Mouse (Mus musculus) limb, embryonic 13.5 days (tissue): ENCODE data around the gene Rerg. TPM values are rescaled to one million over a fixed set of nuclear protein-coding genes. Genes with fewer than 3 reads are reported as not detected.

ENCODE experiments used
- ATAC-seq: fragments of 200-750 bp; cut with Nextera tagmentation; 2 replicates; pipeline ENCODE4 v1.8.0; 2017; ENCODE audit warnings: low read depth, moderate number of reproducible peaks, moderate TSS enrichment; ENCODE audit not compliant: low FRiP score
- H3K27ac ChIP-seq: fragments of 300-500 bp; sonication (generic); 2 replicates; pipeline ENCODE4 v1.5.1; 2015; ENCODE audit warnings: inconsistent platforms, mild to moderate bottlenecking, moderate library complexity
- H3K27me3 ChIP-seq: fragments of 300-500 bp; sonication (generic); 2 replicates; pipeline ENCODE4 v1.6.1; 2015; ENCODE audit warnings: mild to moderate bottlenecking, inconsistent platforms
- H3K36me3 ChIP-seq: fragments of 300-500 bp; sonication (generic); 2 replicates; pipeline ENCODE4 v1.6.1; 2015; ENCODE audit warnings: inconsistent platforms, mild to moderate bottlenecking, moderate library complexity
- H3K4me1 ChIP-seq: fragments of 300-500 bp; sonication (generic); 2 replicates; pipeline ENCODE4 v1.6.1; 2015; ENCODE audit warnings: inconsistent platforms
- H3K4me2 ChIP-seq: fragments of 300-500 bp; sonication (generic); replicated peaks from 2 replicates; pipeline ENCODE4 v1.6.1; 2015; ENCODE audit warnings: inconsistent platforms, mild to moderate bottlenecking, moderate library complexity
- H3K4me3 ChIP-seq: fragments of 300-500 bp; sonication (generic); 2 replicates; pipeline ENCODE4 v1.5.1; 2015; ENCODE audit warnings: moderate library complexity, mild to moderate bottlenecking, inconsistent platforms
- H3K9ac ChIP-seq: fragments of 300-500 bp; sonication (generic); 2 replicates; pipeline ENCODE4 v1.6.1; 2015; ENCODE audit warnings: mild to moderate bottlenecking, inconsistent platforms
- H3K9me3 ChIP-seq: fragments of 300-500 bp; sonication (generic); 2 replicates; pipeline ENCODE4 v1.6.1; 2016; ENCODE audit warnings: inconsistent platforms
- WGBS: fragments of 180-500 bp; shearing (Covaris S2); methylation state at CpG from one replicate; pipeline ENCODE4 v1.1.7; 2015; 5-methylcytosine and 5-hydroxymethylcytosine counted together
- polyA plus RNA-seq: library from polyadenylated mRNA; unstranded; fragments of >200 nt; fragmentation: Nextera tagmentation; extraction: Ambion mirVana; gene quantifications from 2 replicates; pipeline ENCODE4 v1.2.1, GENCODE M21; 2015

Rerg gene
- polyA plus RNA-seq: 18.6 and 23.2 TPM in 2 replicates

DNA sequence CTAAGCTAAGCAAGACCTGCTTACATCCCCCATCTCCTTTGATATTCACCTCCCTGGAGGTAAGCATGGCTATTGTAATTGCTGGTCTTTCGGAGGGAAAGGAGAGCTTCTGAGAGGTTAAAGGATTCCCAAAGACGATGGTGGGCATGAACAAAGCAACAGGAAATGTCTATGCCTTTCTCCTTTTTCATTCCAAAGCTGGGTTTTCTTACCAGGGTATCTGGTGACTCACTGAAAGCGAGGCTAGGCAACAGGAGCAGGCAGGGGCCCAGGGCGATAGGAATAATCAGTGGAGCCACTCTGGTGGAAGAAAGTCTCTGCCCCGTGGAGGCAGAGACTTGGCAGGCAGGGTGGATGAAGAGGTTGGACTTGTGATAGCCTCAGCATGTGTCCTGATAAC lies at the start of gene Rerg:
TSS of gene Rerg (minus strand) at position 272 of the 400 bp plus-strand sequence.
- 23% methylated on average over 5 of the region's 5 CpGs for WGBS
- H3K9me3 ChIP-seq: no peaks in the 10 kb centered on the region
- H3K27ac ChIP-seq: no peak within 1 kb of the TSS
- peak within 1 kb of the TSS; percentile 56 for H3K4me3 ChIP-seq
- ATAC-seq: no peak
- H3K9ac ChIP-seq: peak within 1 kb of the TSS; percentile 73
- peak within 1 kb of the TSS; percentile 85 for H3K4me2 ChIP-seq
- no peaks in the 10 kb centered on the region for H3K36me3 ChIP-seq
- H3K27me3 ChIP-seq: peaks cover 24% of the 10 kb centered on the region
- peaks cover 31% of the 10 kb centered on the region for H3K4me1 ChIP-seq

- Histone ChIP-seq H3K9me3 (no peaks in the 10 kb centered on the region), H3K9ac (no peak overlapping the region), H3K36me3 (no peaks in the 10 kb centered on the region), H3K4me3 (no peak overlapping the region), H3K4me2 (no peak overlapping the region), H3K27me3 (no peaks in the 10 kb centered on the region), H3K27ac (no peak overlapping the region), H3K4me1 (no peaks in the 10 kb centered on the region)
- WGBS: 80% methylated on average over 8 of the region's 8 CpGs
- ATAC-seq: no peak
These were observed 47.7 kb upstream of the Rerg start for GRCm38 (mm10) chr6:137217841-137218463.

DNA sequence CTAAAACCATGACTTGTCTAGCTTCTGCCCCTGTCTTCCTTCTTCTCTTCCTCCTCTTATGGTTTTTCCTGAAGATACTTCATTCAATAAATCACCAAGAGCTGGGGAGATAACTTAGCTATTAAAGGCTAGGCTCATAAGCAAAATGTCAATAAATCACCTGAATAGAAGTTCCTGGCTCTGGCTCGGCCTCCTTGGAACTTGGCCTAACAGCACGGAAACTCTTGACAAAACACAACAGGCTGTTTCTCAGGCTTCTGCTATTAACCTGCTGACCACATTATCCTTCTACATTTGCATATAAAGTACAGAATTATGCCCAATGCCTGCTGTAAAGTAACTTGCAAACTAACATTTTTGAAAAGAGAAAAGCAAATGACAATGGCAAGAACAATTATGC lies 41.1 kb upstream of the Rerg start:
- WGBS: 69% methylated on average over 2 of the region's 2 CpGs
- no peaks in the 10 kb centered on the region for H3K9me3 ChIP-seq
- ATAC-seq: no peak
- H3K4me1 ChIP-seq: no peaks in the 10 kb centered on the region
- no peaks in the 10 kb centered on the region for H3K27me3 ChIP-seq
- no peaks in the 10 kb centered on the region for H3K36me3 ChIP-seq
- H3K9ac ChIP-seq: no peak overlapping the region
- no peak overlapping the region for H3K27ac ChIP-seq
- H3K4me2 ChIP-seq: no peak overlapping the region
- no peak overlapping the region for H3K4me3 ChIP-seq

GRCm38 (mm10) chr6:137210991-137211390 lies 40.7 kb upstream of the Rerg start:
- Histone ChIP-seq H3K36me3 (no peaks in the 10 kb centered on the region), H3K4me3 (no peak overlapping the region), H3K4me2 (no peak overlapping the region), H3K4me1 (no peaks in the 10 kb centered on the region), H3K9me3 (no peaks in the 10 kb centered on the region), H3K27me3 (no peaks in the 10 kb centered on the region), H3K9ac (no peak overlapping the region), H3K27ac (no peak overlapping the region)
- no peak for ATAC-seq
- WGBS: 89% methylated on average over 10 of the region's 10 CpGs

GRCm38 (mm10) chr6:137209992-137210391 lies 39.7 kb upstream of the Rerg start:
- no peaks in the 10 kb centered on the region for H3K27me3 ChIP-seq
- no peak overlapping the region for H3K4me2 ChIP-seq
- ATAC-seq: no peak
- H3K27ac ChIP-seq: no peak overlapping the region
- 85% methylated on average over 8 of the region's 8 CpGs for WGBS
- no peaks in the 10 kb centered on the region for H3K9me3 ChIP-seq
- no peak overlapping the region for H3K9ac ChIP-seq
- H3K4me1 ChIP-seq: no peaks in the 10 kb centered on the region
- H3K36me3 ChIP-seq: no peaks in the 10 kb centered on the region
- H3K4me3 ChIP-seq: no peak overlapping the region

- Histone ChIP-seq H3K4me3 (no peak overlapping the region), H3K9ac (no peak overlapping the region), H3K4me2 (no peak overlapping the region), H3K27ac (no peak overlapping the region), H3K4me1 (no peaks in the 10 kb centered on the region), H3K9me3 (no peaks in the 10 kb centered on the region), H3K27me3 (no peaks in the 10 kb centered on the region), H3K36me3 (no peaks in the 10 kb centered on the region)
- 89% methylated on average over 6 of the region's 6 CpGs for WGBS
- ATAC-seq: no peak
These were observed 36.8 kb upstream of the Rerg start for GRCm38 (mm10) chr6:137207126-137207525.

DNA sequence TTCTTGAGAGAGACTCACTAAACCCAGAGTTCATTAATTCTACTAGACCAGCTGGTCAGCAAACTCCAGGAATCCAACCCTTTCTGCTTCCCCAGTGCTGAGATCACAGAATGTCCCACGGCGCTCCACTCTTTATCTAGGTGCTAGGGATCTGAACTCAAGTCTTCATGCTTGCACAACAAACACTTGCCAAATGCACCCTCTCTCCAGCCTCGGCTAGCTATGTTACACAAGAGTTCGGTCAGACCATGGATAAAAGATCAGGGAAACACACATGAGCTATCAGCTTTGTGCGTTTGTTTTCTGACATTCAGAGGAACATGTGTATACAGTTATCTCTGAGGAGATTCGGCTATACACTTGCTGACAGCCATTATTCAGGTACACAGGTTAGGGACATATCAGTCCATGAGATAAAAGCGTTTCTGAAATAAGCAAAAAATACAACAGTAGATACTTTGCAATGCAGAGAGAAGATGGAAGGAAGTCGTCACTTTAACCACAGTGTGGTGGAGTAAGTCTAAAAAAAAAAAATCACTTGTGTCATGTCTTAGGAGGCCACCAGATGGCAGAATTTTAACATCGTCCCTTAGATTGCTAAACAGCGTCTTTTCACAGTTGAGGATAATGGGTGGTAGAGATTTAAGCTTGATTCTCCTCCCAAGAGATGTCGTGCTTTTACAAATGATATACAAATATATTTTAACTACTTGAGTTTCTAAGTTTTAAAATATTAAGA lies 35.5 kb upstream of the Rerg start:
- Histone ChIP-seq H3K4me1 (no peaks in the 10 kb centered on the region), H3K9ac (no peak overlapping the region), H3K4me3 (no peak overlapping the region), H3K9me3 (no peaks in the 10 kb centered on the region), H3K4me2 (no peak overlapping the region), H3K36me3 (no peaks in the 10 kb centered on the region), H3K27ac (no peak overlapping the region), H3K27me3 (no peaks in the 10 kb centered on the region)
- no peak for ATAC-seq
- WGBS: 61% methylated on average over 11 of the region's 11 CpGs

DNA sequence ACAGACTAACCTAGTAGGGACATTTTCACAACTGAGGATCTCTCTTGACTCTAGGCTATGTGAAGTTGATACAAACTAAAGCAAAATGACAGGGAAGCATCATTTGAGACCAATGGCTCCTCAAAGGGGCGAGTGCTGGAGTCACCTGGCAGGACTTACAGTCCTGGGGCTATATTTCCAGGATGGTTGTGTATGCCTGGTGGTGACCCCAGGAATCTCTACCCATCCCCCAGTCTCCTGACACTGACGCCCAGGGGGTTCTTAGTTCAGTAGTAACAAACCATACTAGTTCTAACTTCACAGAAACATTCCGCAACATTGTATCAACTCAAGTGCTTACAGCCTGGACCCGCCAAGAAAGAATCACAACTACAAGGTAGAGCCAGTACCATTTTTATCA lies 32.4 kb upstream of the Rerg start:
- H3K36me3 ChIP-seq: no peaks in the 10 kb centered on the region
- 85% methylated on average over 4 of the region's 4 CpGs for WGBS
- no peak for ATAC-seq
- no peaks in the 10 kb centered on the region for H3K9me3 ChIP-seq
- no peak overlapping the region for H3K9ac ChIP-seq
- no peak overlapping the region for H3K4me3 ChIP-seq
- H3K27ac ChIP-seq: no peak overlapping the region
- H3K4me2 ChIP-seq: no peak overlapping the region
- no peaks in the 10 kb centered on the region for H3K27me3 ChIP-seq
- no peaks in the 10 kb centered on the region for H3K4me1 ChIP-seq

DNA sequence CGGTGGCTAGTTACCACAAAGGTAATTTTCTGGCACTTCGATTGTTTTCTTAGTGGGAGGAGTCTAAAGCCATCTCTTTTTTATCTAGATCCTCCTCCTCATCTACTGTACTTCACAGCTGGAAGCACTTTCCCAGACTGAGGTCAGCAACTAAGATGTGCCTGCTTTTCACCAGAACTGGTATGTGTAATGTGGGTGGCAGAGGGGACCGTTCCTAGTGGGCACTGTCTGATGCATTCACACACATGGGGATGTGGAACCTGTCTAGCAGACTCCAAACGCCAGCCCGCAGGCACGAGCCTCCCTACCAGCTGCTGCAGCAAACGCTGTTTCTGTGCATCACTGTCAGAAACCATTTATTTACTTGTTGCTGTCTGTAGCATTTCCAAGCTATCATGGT lies 31.3 kb upstream of the Rerg start:
- Histone ChIP-seq H3K4me2 (no peak overlapping the region), H3K27me3 (no peaks in the 10 kb centered on the region), H3K9me3 (no peaks in the 10 kb centered on the region), H3K27ac (no peak overlapping the region), H3K9ac (no peak overlapping the region), H3K4me3 (no peak overlapping the region), H3K36me3 (no peaks in the 10 kb centered on the region), H3K4me1 (no peaks in the 10 kb centered on the region)
- no peak for ATAC-seq
- WGBS: 73% methylated on average over 7 of the region's 7 CpGs

DNA sequence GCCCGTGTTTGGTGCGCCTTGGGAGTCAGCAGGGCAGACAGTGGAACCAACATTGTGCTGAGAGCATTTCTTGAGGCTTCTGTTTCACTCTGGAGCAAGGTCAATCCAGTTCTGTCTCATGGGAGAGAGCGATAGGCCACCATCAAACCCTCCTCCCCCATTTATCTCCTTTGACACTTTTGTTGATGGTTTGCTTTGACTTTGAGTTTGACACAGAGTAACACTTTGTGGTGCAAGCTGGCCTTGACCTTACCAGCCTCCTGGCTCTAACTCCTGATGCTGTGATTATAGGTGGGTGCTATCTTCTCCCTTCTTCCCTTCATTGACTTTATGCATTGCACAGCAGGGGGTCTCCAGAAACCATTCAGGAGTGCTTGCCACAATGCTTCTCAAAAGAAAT lies 30.9 kb upstream of the Rerg start:
- H3K9me3 ChIP-seq: no peaks in the 10 kb centered on the region
- H3K9ac ChIP-seq: no peak overlapping the region
- H3K27me3 ChIP-seq: no peaks in the 10 kb centered on the region
- no peaks in the 10 kb centered on the region for H3K4me1 ChIP-seq
- no peak for ATAC-seq
- H3K4me3 ChIP-seq: no peak overlapping the region
- H3K36me3 ChIP-seq: no peaks in the 10 kb centered on the region
- H3K4me2 ChIP-seq: no peak overlapping the region
- 83% methylated on average over 3 of the region's 3 CpGs for WGBS
- H3K27ac ChIP-seq: no peak overlapping the region

- WGBS: 20% methylated on average over 6 of the region's 6 CpGs
- no peaks in the 10 kb centered on the region for H3K27me3 ChIP-seq
- no peaks in the 10 kb centered on the region for H3K9me3 ChIP-seq
- no peaks in the 10 kb centered on the region for H3K36me3 ChIP-seq
- H3K4me2 ChIP-seq: no peak overlapping the region
- ATAC-seq: no peak
- no peaks in the 10 kb centered on the region for H3K4me1 ChIP-seq
- H3K27ac ChIP-seq: no peak overlapping the region
- H3K9ac ChIP-seq: no peak overlapping the region
- no peak overlapping the region for H3K4me3 ChIP-seq
These were observed 21.8 kb upstream of the Rerg start for GRCm38 (mm10) chr6:137192063-137192462.

DNA sequence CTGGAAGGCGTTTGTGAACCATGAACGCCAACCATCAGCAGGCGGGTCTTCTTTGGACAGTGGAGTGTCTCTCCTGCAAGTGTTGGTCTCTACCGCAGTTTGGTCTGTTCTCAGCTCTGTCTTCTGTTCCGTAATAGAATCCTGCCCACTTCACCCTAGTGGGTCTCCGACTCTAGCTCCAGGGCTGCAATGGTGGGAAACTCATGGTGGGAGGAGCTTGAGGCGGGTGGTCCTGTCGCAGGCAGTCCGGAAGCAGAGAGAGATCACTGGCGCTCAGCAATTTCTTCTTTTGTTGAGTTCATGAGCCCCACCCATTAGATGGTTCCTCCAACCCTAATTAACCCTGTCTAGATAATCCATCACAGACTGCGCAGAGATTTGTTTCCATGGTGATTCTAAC lies 20.7 kb upstream of the Rerg start:
- Histone ChIP-seq H3K36me3 (no peaks in the 10 kb centered on the region), H3K4me3 (no peak overlapping the region), H3K27me3 (no peaks in the 10 kb centered on the region), H3K4me1 (no peaks in the 10 kb centered on the region), H3K4me2 (no peak overlapping the region), H3K27ac (no peak overlapping the region), H3K9me3 (no peaks in the 10 kb centered on the region), H3K9ac (no peak overlapping the region)
- WGBS: 90% methylated on average over 11 of the region's 11 CpGs
- no peak for ATAC-seq

- Histone ChIP-seq H3K9me3 (no peaks in the 10 kb centered on the region), H3K4me2 (no peak overlapping the region), H3K4me1 (no peaks in the 10 kb centered on the region), H3K36me3 (no peaks in the 10 kb centered on the region), H3K27ac (no peak overlapping the region), H3K9ac (no peak overlapping the region), H3K27me3 (no peaks in the 10 kb centered on the region), H3K4me3 (no peak overlapping the region)
- WGBS: 88% methylated on average over 6 of the region's 6 CpGs
- ATAC-seq: no peak
These were observed 20.3 kb upstream of the Rerg start for GRCm38 (mm10) chr6:137190577-137190976.
